Mouse (Mus musculus): ENCODE results near the gene Ppip5k1. TPM values are rescaled to one million over a fixed set of nuclear protein-coding genes. Genes with fewer than 3 reads are reported as not detected.
A peak's percentile ranks its signal among the peaks of the same experiment; 100 is the strongest.

Ppip5k1 gene
- polyA plus RNA-seq, 1 experiment from 2014 or later, result 15.5 TPM

DNA sequence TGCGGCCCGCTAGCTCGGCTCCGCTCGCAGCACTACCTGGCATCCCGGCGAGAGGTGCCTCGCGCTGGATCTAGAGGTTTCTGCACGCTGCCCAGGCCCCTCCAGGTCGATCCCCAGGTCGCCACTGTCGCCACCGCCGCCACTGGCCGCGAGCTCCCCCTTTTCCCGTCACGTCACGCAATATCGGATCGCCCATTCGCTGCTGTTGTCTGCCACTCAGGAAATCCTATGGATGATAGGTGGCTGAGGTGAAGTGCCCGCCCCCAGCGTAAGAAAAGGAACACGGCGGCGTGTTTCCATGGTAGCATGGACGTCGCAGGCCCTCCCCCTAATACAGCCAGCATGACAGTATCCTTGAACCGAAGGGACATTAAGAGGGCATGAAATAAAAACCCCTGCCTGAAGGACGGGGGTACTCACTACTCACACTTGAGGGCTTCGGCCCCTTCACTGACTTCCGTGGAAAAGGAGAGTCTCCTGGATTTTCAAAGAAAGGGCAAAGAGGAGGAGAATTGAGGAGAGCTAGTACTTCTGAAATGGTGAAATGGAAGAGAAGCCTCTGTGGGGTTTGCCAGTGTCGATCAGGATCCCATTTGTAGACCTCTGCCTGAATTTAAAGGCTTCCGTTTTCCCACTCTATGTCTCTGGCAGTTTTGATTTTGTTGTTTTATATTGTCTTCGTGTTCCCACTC is 83.8 kb downstream of the Ppip5k1 start, which contains the start of gene Trp53bp1:
Gene Trp53bp1 (minus strand): TSS at position 172 of the 692 bp plus-strand sequence.
- Histone ChIP-seq H3K4me3 (peak within 1 kb of the TSS; percentile 87), H3K9me3 (replicated peaks) (no peaks in the 10 kb centered on the region), H3K27ac (peak within 1 kb of the TSS; percentile 94), H3K4me2 (peak within 1 kb of the TSS; percentile 72), H3K4me1 (peaks cover 48% of the 10 kb centered on the region), H3K36me3 (ENCODE audit: poor library complexity, severe bottlenecking) (peaks cover 36% of the 10 kb centered on the region), H3K27me3 (no peaks in the 10 kb centered on the region), H3K9ac (peak within 1 kb of the TSS; percentile 88)
- under 1% methylated on average over 37 of the region's 37 CpGs for WGBS
- peak; percentile 99 for ATAC-seq

GRCm38 (mm10) chr2:121270521-121271235 is 84.5 kb downstream of the Ppip5k1 start:
- Histone ChIP-seq H3K27ac (peak overlapping the region; percentile 94), H3K4me1 (peaks cover 48% of the 10 kb centered on the region), H3K9ac (peak overlapping the region; percentile 88), H3K36me3 (ENCODE audit: poor library complexity, severe bottlenecking) (peaks cover 37% of the 10 kb centered on the region), H3K4me3 (peak overlapping the region; percentile 87), H3K4me2 (peak overlapping the region; percentile 72), H3K27me3 (no peaks in the 10 kb centered on the region), H3K9me3 (replicated peaks) (no peaks in the 10 kb centered on the region)
- WGBS, result under 1% methylated on average over 35 of the region's 35 CpGs
- ATAC-seq, result peak; percentile 84

DNA sequence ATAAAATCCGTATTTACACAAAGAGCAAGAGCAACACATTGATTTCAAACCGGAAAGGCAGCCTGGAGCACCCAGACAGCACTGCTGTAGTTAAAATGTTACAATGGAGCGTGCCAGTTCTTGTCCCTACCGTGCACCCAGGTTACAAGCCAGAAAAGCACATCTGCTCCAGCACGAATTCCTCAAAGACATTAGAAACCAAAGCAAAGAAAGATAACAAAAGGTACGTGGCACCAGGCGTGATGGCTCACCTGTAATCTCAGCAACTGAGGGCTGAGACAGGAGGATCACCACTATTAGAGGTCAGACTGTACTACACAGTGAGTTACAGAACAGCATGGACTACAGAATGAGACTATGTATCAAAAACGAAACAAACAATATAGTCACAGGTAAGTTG is 86.8 kb downstream of the Ppip5k1 start:
- H3K9ac ChIP-seq, result peak overlapping the region; percentile 26; the same call in 1 of the 2 replicates
- H3K27ac ChIP-seq, result no peak overlapping the region; the same call in 1 of the 2 replicates
- peak overlapping the region; percentile 87; the same call in 1 of the 2 replicates for H3K4me3 ChIP-seq
- H3K36me3 ChIP-seq (ENCODE audit: poor library complexity, severe bottlenecking), result peaks cover 54% of the 10 kb centered on the region
- ATAC-seq, result no peak
- 79% methylated on average over 8 of the region's 8 CpGs for WGBS
- H3K27me3 ChIP-seq, result no peaks in the 10 kb centered on the region
- H3K9me3 ChIP-seq (replicated peaks), result no peaks in the 10 kb centered on the region
- peak overlapping the region; percentile 72 for H3K4me2 ChIP-seq
- peaks cover 48% of the 10 kb centered on the region for H3K4me1 ChIP-seq

Other genes starting within 250 kb of the Ppip5k1 start
- not detected in 2 replicates for gene Tgm7, start 245.6 kb downstream of the Ppip5k1 start, polyA plus RNA-seq (2015; fragmentation: Nextera tagmentation; extraction: Ambion mirVana)
- gene Adal, start 215.0 kb downstream of the Ppip5k1 start, polyA plus RNA-seq (2015; fragmentation: Nextera tagmentation; extraction: Ambion mirVana), result 28.7 and 29.9 TPM in 2 replicates
- gene Lcmt2, start 214.7 kb downstream of the Ppip5k1 start, polyA plus RNA-seq (2015; fragmentation: Nextera tagmentation; extraction: Ambion mirVana), result 25.1 and 26.6 TPM in 2 replicates
- 68.8 and 70.4 TPM in 2 replicates for gene Tubgcp4, start 184.7 kb downstream of the Ppip5k1 start, polyA plus RNA-seq (2015; fragmentation: Nextera tagmentation; extraction: Ambion mirVana)
- gene Zscan29, start 184.3 kb downstream of the Ppip5k1 start, polyA plus RNA-seq (2015; fragmentation: Nextera tagmentation; extraction: Ambion mirVana), result 11.9 and 12.1 TPM in 2 replicates
- gene Trp53bp1, start 84.0 kb downstream of the Ppip5k1 start, polyA plus RNA-seq (2015; fragmentation: Nextera tagmentation; extraction: Ambion mirVana), result 179 and 204 TPM in 2 replicates
- gene Map1a, start 65.8 kb downstream of the Ppip5k1 start, polyA plus RNA-seq (2015; fragmentation: Nextera tagmentation; extraction: Ambion mirVana), result 13.2 and 14.7 TPM in 2 replicates
- gene Ckmt1, start 2.3 kb upstream of the Ppip5k1 start, polyA plus RNA-seq (2015; fragmentation: Nextera tagmentation; extraction: Ambion mirVana), result 11.3 and 11.9 TPM in 2 replicates
- not detected in 2 replicates for gene Strc, start 31.8 kb upstream of the Ppip5k1 start, polyA plus RNA-seq (2015; fragmentation: Nextera tagmentation; extraction: Ambion mirVana)
- gene Pdia3, start 58.4 kb upstream of the Ppip5k1 start, polyA plus RNA-seq (2015; fragmentation: Nextera tagmentation; extraction: Ambion mirVana), result 320 and 349 TPM in 2 replicates
- 3.8 and 5.1 TPM in 2 replicates for gene Catsper2, start 58.4 kb upstream of the Ppip5k1 start, polyA plus RNA-seq (2015; fragmentation: Nextera tagmentation; extraction: Ambion mirVana)
- 1.7 and 2.1 TPM in 2 replicates for gene Ell3, start 88.9 kb upstream of the Ppip5k1 start, polyA plus RNA-seq (2015; fragmentation: Nextera tagmentation; extraction: Ambion mirVana)
- 420 and 494 TPM in 2 replicates for gene Serf2, start 93.8 kb upstream of the Ppip5k1 start, polyA plus RNA-seq (2015; fragmentation: Nextera tagmentation; extraction: Ambion mirVana)
- 115 and 122 TPM in 2 replicates for gene Hypk, start 97.9 kb upstream of the Ppip5k1 start, polyA plus RNA-seq (2015; fragmentation: Nextera tagmentation; extraction: Ambion mirVana)
- 0.90 and 0.92 TPM in 2 replicates for gene Serinc4, start 101.4 kb upstream of the Ppip5k1 start, polyA plus RNA-seq (2015; fragmentation: Nextera tagmentation; extraction: Ambion mirVana)
- 70.7 and 71.7 TPM in 2 replicates for gene Mfap1b, start 118.7 kb upstream of the Ppip5k1 start, polyA plus RNA-seq (2015; fragmentation: Nextera tagmentation; extraction: Ambion mirVana)
- gene Mfap1a, start 151.3 kb upstream of the Ppip5k1 start, polyA plus RNA-seq (2015; fragmentation: Nextera tagmentation; extraction: Ambion mirVana), result 33.4 and 35.1 TPM in 2 replicates
- gene Wdr76, start 151.3 kb upstream of the Ppip5k1 start, polyA plus RNA-seq (2015; fragmentation: Nextera tagmentation; extraction: Ambion mirVana), result 11.6 and 13.5 TPM in 2 replicates

All from forebrain, embryonic 13.5 days (tissue).